Mouse (Mus musculus) CD4-positive naive resting alpha-beta T cell, adult 57 days (primary cell): ENCODE results near the gene Aimp2. TPM values are rescaled to one million over a fixed set of nuclear protein-coding genes. Genes with fewer than 3 reads are reported as not detected.

Experiments
- total RNA-seq: library from RNA; stranded (reverse); gene quantifications from one replicate; pipeline ENCODE4 v1.2.4, GENCODE M21; 2023

Aimp2 gene
- 29.6 TPM for total RNA-seq

DNA sequence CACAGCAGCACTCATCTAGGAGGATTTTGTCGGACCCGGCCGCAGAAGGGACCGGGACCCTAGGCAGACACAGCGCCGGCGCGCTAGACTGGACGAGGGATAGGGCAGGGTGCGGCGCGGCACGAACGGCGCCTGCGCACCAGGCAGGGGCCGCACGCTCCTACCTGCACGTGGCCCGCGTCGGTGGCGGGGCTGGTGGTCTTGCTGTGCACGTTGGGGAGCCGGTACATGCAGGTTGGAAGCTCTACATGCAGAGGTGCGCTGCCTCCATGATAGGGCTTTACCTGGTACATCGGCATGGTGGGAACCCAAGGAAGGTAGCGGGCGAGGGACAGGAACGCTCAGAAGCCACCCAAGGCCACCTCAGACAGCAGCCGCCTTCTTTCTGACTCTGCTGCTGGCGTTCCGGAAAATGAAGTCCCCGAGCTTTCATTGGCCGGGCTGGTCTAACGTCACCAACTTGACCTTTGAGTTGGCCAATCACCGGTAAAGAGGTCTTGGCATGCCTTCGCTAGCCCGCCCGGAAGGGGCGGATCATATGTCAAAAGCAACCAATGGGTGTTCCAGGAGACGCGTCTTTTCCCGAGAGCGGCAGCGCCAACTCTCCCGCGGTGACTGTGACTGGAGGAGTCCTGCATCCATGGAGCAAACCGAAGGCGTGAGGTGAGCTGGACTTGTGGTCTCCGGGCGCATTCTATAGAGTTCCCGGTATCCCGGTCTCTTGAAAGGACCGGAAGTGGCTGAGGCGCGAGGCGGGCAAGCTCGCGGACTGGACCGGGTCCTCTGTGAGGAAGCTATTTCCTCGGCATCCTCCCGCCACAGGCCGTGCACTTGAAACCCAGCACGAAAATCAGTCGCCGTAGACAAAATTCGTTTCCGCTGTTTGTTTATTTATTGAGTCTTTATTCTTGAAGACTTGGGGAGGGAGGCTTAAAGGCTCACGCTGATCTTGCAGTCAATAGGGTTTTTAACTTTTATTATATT, at the start of gene Aimp2, which contains the start of gene Pms2:
Gene Aimp2 (minus strand): TSS at position 431 of the 984 bp plus-strand sequence.
Gene Pms2 (plus strand): TSS at position 548 of the 984 bp plus-strand sequence.

GRCm38 (mm10) chr5:143932831-143933230, 23.2 kb upstream of the Aimp2 start, which contains the start of gene Rsph10b:
Rsph10b (plus strand) TSS chr5:143933035.

GRCm38 (mm10) chr5:143927875-143928274, 18.2 kb upstream of the Aimp2 start, which contains the start of gene Gm42421:
Gm42421 (plus strand) TSS chr5:143928175.

DNA sequence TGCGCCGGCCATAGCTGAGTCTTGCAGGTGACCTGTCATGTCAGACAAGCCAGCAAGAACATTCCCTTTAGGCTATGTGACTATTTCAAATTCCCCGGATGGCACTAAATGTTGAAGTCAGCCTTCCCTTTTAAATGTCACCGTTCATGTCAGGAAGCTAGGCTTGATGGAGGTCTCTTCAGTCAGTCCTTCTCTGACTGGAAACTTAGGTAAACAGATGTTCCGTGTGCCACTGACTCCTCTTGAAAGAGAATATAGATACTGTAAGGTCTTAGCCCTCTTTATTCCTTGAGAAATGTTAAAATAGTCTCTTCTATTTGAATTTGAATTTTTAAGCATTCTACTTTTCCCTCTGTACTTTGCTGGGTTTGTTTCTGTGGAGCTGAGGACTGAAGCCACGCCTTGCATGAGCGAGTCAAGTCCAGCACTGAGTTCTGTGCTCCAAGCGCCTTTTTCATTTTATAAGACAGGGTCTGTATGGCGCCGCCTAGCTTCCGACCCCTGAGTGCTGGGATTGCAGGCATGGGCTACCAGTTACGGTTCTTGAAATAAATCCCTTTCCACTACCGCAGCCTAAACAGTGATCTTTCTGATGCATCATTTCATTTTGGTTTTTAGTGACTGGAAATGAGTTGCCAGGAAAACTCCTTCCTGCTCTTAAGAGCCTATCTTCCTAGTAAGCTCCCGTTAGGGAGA, 11.9 kb downstream of the Aimp2 start, which contains the start of gene Ankrd61:
Gene Ankrd61 (minus strand): TSS at position 51 of the 696 bp plus-strand sequence.

Other genes starting within 250 kb of the Aimp2 start
- gene Usp42, start 177.6 kb downstream of the Aimp2 start, total RNA-seq: 33.1 TPM
- 35.1 TPM for gene Eif2ak1, start 92.1 kb downstream of the Aimp2 start, total RNA-seq
- gene Ankrd61, start 12.2 kb downstream of the Aimp2 start, total RNA-seq: not detected
- gene Pms2, start 117 bp upstream of the Aimp2 start, total RNA-seq: 28.5 TPM
- gene Gm42421, start 18.3 kb upstream of the Aimp2 start, total RNA-seq: 3.2 TPM
- gene Rsph10b, start 23.2 kb upstream of the Aimp2 start, total RNA-seq: 0.98 TPM
- 54.8 TPM for gene Ccz1, start 105.0 kb upstream of the Aimp2 start, total RNA-seq
- gene Ocm, start 116.8 kb upstream of the Aimp2 start, total RNA-seq: not detected
- 32.8 TPM for gene Lmtk2, start 190.6 kb upstream of the Aimp2 start, total RNA-seq